In genomic region chr14:122936460-122936859, GRCm38 (mm10) we compare ENCODE assay signal across 20 mouse cellular contexts. TPM values are rescaled to one million over a fixed set of nuclear protein-coding genes. Genes with fewer than 3 reads are reported as not detected.
DNase-seq lines count a peak whose midpoint lies in the region; ATAC-seq and TF ChIP-seq lines count a peak whose summit lies in the region.
"Had no signal": no experiment of that assay in that cellular context is flagged by ENCODE, and none has a peak within 500 bp of the region (broad histone marks: within the 10 kb centered on the region; RNA-seq: fewer than 3 reads in every experiment).

No protein-coding gene starts in this region.

- no peak for DNase-seq in heart, postnatal 0 days (ENCODE audit: low spot score)
- DNase-seq in heart, adult 9 months (ENCODE audit: low spot score in 2 of 2), result no peak
- peak; percentile 33 for DNase-seq in Muller cell, postnatal 12 days (ENCODE audit: inconsistent ontology term)
- DNase-seq in brain, adult 2 months (ENCODE audit: low read depth, low spot score), result peak; percentile 54
- peak; percentile 58 for DNase-seq in cerebellum, adult 9-11 months
- DNase-seq in right cerebral cortex, postnatal 4 days, result no peak
- DNase-seq: gastrocnemius, postnatal 25 days; kidney, postnatal 4 days; thymus, adult 2 months; thymus, postnatal 4 days had no signal

- H3K4me2 ChIP-seq in heart, postnatal 0 days (ENCODE audit: low read depth, low read length), result no peak overlapping the region
- H3K4me2 ChIP-seq: embryonic facial prominence, embryonic 13.5 days; forebrain, embryonic 12.5 days; limb, embryonic 15.5 days; midbrain, embryonic 11.5 days had no signal

- no peaks in the 10 kb centered on the region for H3K27me3 ChIP-seq in heart, postnatal 0 days (ENCODE audit: control insufficient read depth, insufficient read depth, low read length)
- H3K27me3 ChIP-seq: embryonic facial prominence, embryonic 13.5 days; limb, embryonic 15.5 days had no signal

- WGBS in heart, postnatal 0 days, result 76% methylated on average over 1 of the region's 1 CpGs

- H3K27ac ChIP-seq in heart, postnatal 0 days (ENCODE audit: low read depth), result no peak overlapping the region
- H3K27ac ChIP-seq: embryonic facial prominence, embryonic 13.5 days; forebrain, embryonic 12.5 days; hindbrain, embryonic 10.5 days; left cerebral cortex, adult 2 months; limb, embryonic 15.5 days; stomach, postnatal 0 days had no signal

- H3K4me1 ChIP-seq in heart, postnatal 0 days (ENCODE audit: control insufficient read depth, insufficient read depth), result no peaks in the 10 kb centered on the region
- H3K4me1 ChIP-seq: embryonic facial prominence, embryonic 13.5 days; hindbrain, embryonic 10.5 days; limb, embryonic 15.5 days had no signal

- H3K9ac ChIP-seq in heart, postnatal 0 days (replicated peaks; ENCODE audit: low read depth, low read length), result no peak overlapping the region
- H3K9ac ChIP-seq: embryonic facial prominence, embryonic 13.5 days; forebrain, embryonic 12.5 days; limb, embryonic 15.5 days had no signal

- peaks cover 13% of the 10 kb centered on the region; the same call in 1 of the 2 replicates for H3K36me3 ChIP-seq in heart, postnatal 0 days (replicated peaks; ENCODE audit: control insufficient read depth, insufficient read depth, low read length)

- TF ChIP-seq EP300 in heart, postnatal 0 days (IDR thresholded peaks at IDR 0.05; ENCODE audit: low read depth), result no peak

- no peak for ATAC-seq in heart, postnatal 0 days (ENCODE audit: insufficient read depth, low read depth)
- no peak for ATAC-seq in megakaryocyte progenitor cell, adult 5-6 weeks (replicated peaks; ENCODE audit: poor library complexity)
- ATAC-seq: intestine, postnatal 0 days had no signal

- peak; percentile 2; the same call in 1 of the 2 replicates for TF ChIP-seq CTCF in heart, postnatal 0 days (IDR thresholded peaks at IDR 0.05; ENCODE audit: low read depth)

- no peaks in the 10 kb centered on the region for H3K9me3 ChIP-seq in heart, postnatal 0 days (replicated peaks; ENCODE audit: control insufficient read depth, low read length)
- H3K9me3 ChIP-seq: embryonic facial prominence, embryonic 13.5 days; forebrain, embryonic 12.5 days; hindbrain, embryonic 10.5 days; limb, embryonic 15.5 days had no signal

- H3K4me3 ChIP-seq in heart, postnatal 0 days (ENCODE audit: low read depth, low read length), result no peak overlapping the region
- H3K4me3 ChIP-seq: embryonic facial prominence, embryonic 13.5 days; erythroblast, embryonic 14.5 days; forebrain, embryonic 12.5 days; hindbrain, embryonic 10.5 days; left cerebral cortex, adult 2 months; limb, embryonic 15.5 days had no signal

RNA-seq across cellular contexts. Expression of gene Ggact, which starts 22.9 kb away (rescaled TPM):
- total RNA-seq in heart, postnatal 0 days (2014; rRNA removed; ENCODE audit: low replicate concordance), result 28.8 and 52.6 TPM in 2 replicates
- polyA plus RNA-seq in heart, postnatal 0 days (2015; fragmentation: Nextera tagmentation; extraction: Ambion mirVana), result 23.4 and 26.7 TPM in 2 replicates
- total RNA-seq in megakaryocyte progenitor cell, adult 5-6 weeks (2015), result 6.2 and 9.9 TPM in 2 replicates
- 3.7 and 7.9 TPM in 2 replicates for total RNA-seq in megakaryocyte progenitor cell, adult 5-6 weeks (2017)

RNA-seq across cellular contexts. Expression of gene Tmtc4, which starts 47.4 kb away (rescaled TPM):
- total RNA-seq in heart, postnatal 0 days (2014; rRNA removed; ENCODE audit: low replicate concordance), result 17.2 and 62.5 TPM in 2 replicates
- 9.3 and 9.7 TPM in 2 replicates for polyA plus RNA-seq in heart, postnatal 0 days (2015; fragmentation: Nextera tagmentation; extraction: Ambion mirVana)
- total RNA-seq in megakaryocyte progenitor cell, adult 5-6 weeks (2015), result 7.5 and 7.7 TPM in 2 replicates
- 8.1 and 8.3 TPM in 2 replicates for total RNA-seq in megakaryocyte progenitor cell, adult 5-6 weeks (2017)
- polyA plus RNA-seq: erythroblast, embryonic 14.5 days had no signal

Comparison
In these comparisons a context has a peak if more than half of its experiments do, and no peak if none do; other contexts are left out.
1. DNase-seq: peak in Muller cell, postnatal 12 days (single experiment), brain, adult 2 months (single experiment) and cerebellum, adult 9-11 months (single experiment); none in heart, postnatal 0 days (single experiment), heart, adult 9 months (0 of 2) and right cerebral cortex, postnatal 4 days (single experiment).